Mouse (Mus musculus): ENCODE data around the gene Tent5b. TPM values are rescaled to one million over a fixed set of nuclear protein-coding genes. Genes with fewer than 3 reads are reported as not detected.

The Tent5b gene
- polyA plus RNA-seq (2012; rRNA removed), result 0.40 and 0.86 TPM in 2 replicates

DNA sequence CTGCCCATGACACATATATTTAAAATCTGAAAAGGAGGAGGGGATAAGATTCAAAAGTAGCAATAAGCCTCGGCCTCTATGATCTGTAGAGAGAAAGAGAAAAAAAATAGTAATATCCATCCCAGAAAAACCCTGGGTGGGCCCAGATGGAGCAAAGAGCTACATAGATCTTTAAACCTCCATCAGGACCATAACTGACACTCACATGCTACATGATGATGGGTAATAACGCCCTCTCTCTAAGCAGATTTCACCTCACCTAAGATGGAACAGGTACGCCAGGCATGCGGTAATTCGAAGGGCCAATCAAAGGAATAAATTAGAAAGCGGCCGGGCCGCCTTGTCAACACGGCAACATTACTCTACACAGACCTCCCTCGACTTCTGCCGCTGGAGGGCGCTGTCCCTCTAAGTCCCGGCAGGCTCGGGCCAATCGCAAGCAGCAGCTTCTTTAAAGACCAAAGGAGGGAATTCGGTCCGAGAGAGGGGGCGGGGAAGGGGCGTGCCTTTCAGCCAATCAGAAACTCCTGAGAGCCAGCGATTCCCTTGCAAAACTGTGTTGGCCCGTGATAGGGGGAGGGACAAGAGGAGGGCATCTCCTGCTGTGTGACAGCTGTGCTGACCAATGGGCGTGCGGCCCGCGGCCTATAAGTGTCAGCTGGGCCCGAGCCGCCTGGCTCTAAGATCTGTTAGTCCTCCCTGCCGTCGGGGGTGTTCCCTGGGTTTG lies at the start of gene Tent5b:
TSS of gene Tent5b (plus strand) at position 675 of the 727 bp plus-strand sequence.
- no peak for TF ChIP-seq POLR2A (IDR thresholded peaks at IDR 0.05; ENCODE audit: control insufficient read depth, extremely low read depth, insufficient read depth, low read length, poor library complexity)
- TF ChIP-seq CTCF (IDR thresholded peaks at IDR 0.05; ENCODE audit: borderline replicate concordance, control insufficient read depth, extremely low read depth, insufficient read depth, low read length, poor library complexity), result peak; percentile 89; the same call in 1 of the 2 replicates
- 8% methylated on average over 29 of the region's 29 CpGs for WGBS
- peaks cover 13% of the 10 kb centered on the region; the same call in 1 of the 2 replicates for H3K27me3 ChIP-seq (ENCODE audit: control insufficient read depth, insufficient read depth, low read length)
- no peak within 1 kb of the TSS for H3K27ac ChIP-seq (ENCODE audit: control insufficient read depth, insufficient read depth, low read length)
- peak within 1 kb of the TSS; percentile 35 for H3K4me3 ChIP-seq (ENCODE audit: control insufficient read depth, insufficient read depth, low read length)
- no peaks in the 10 kb centered on the region for H3K36me3 ChIP-seq (ENCODE audit: control insufficient read depth, insufficient read depth, low read length)
- DNase-seq, result peak; percentile 93
- H3K4me1 ChIP-seq (replicated peaks; ENCODE audit: control insufficient read depth, insufficient read depth, low read length), result peaks cover 11% of the 10 kb centered on the region

DNA sequence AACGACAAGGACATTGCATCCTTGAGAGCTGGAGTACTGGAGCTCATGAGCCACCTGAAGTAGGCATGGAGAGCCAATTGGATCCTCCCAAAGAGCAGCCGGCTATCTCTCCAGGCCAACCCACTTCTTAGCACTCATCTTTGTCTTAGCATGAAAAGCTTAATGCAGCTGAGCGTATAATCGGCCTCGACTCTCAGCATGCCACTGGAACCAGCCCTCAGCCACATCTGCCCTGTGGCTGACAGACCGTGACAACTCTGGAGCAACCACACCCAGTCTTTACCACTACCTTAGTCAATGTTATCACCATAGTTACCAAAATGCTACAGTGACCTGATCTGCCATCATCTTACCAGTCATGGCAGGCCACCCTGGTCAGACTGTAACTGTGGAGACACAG lies 48.4 kb upstream of the Tent5b start:
- no peak for DNase-seq
- no peaks in the 10 kb centered on the region for H3K27me3 ChIP-seq (ENCODE audit: control insufficient read depth, insufficient read depth, low read length)
- no peaks in the 10 kb centered on the region for H3K4me1 ChIP-seq (replicated peaks; ENCODE audit: control insufficient read depth, insufficient read depth, low read length)
- no peaks in the 10 kb centered on the region for H3K36me3 ChIP-seq (ENCODE audit: control insufficient read depth, insufficient read depth, low read length)
- H3K4me3 ChIP-seq (ENCODE audit: control insufficient read depth, insufficient read depth, low read length), result no peak overlapping the region
- no peak overlapping the region for H3K27ac ChIP-seq (ENCODE audit: control insufficient read depth, insufficient read depth, low read length)
- whole genome bisulfite sequencing, result 86% methylated on average over 6 of the region's 6 CpGs
- TF ChIP-seq POLR2A (IDR thresholded peaks at IDR 0.05; ENCODE audit: control insufficient read depth, extremely low read depth, insufficient read depth, low read length, poor library complexity) (no peak), CTCF (IDR thresholded peaks at IDR 0.05; ENCODE audit: borderline replicate concordance, control insufficient read depth, extremely low read depth, insufficient read depth, low read length, poor library complexity) (no peak)

DNA sequence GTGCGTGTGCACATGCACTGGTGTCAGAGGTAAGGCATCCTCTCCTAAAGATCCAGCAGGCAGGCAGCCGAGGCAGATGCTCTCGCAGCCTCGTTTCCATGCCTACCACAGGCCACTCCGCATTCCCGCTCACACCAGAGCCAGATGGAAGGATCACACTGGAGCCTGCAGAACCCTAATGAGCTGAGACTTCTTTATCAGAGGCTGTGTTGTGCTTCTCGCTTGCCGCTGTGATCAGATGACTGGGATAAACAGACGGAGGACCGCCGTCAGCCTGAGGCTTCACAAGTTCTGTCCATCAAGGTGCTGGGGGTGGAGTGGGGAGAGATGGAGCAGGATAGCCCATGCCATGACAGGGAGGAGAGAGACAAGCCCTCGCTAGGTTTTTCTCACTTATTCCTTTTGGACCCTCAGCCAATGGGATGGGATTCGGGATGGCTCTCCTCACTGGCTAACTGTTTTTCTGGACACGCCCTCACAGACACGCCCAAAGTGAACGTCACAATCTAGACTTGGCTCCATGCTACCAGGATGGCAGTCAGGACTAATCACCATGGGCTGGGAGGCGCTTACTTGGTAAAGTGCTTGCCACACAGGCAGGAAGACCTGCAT lies 47.3 kb upstream of the Tent5b start:
- no peak for DNase-seq
- no peak overlapping the region for H3K27ac ChIP-seq (ENCODE audit: control insufficient read depth, insufficient read depth, low read length)
- no peaks in the 10 kb centered on the region for H3K27me3 ChIP-seq (ENCODE audit: control insufficient read depth, insufficient read depth, low read length)
- no peaks in the 10 kb centered on the region for H3K4me1 ChIP-seq (replicated peaks; ENCODE audit: control insufficient read depth, insufficient read depth, low read length)
- H3K4me3 ChIP-seq (ENCODE audit: control insufficient read depth, insufficient read depth, low read length), result no peak overlapping the region
- no peaks in the 10 kb centered on the region for H3K36me3 ChIP-seq (ENCODE audit: control insufficient read depth, insufficient read depth, low read length)
- 87% methylated on average over 17 of the region's 17 CpGs for WGBS
- TF ChIP-seq POLR2A (IDR thresholded peaks at IDR 0.05; ENCODE audit: control insufficient read depth, extremely low read depth, insufficient read depth, low read length, poor library complexity), result no peak
- TF ChIP-seq CTCF (IDR thresholded peaks at IDR 0.05; ENCODE audit: borderline replicate concordance, control insufficient read depth, extremely low read depth, insufficient read depth, low read length, poor library complexity), result no peak

DNA sequence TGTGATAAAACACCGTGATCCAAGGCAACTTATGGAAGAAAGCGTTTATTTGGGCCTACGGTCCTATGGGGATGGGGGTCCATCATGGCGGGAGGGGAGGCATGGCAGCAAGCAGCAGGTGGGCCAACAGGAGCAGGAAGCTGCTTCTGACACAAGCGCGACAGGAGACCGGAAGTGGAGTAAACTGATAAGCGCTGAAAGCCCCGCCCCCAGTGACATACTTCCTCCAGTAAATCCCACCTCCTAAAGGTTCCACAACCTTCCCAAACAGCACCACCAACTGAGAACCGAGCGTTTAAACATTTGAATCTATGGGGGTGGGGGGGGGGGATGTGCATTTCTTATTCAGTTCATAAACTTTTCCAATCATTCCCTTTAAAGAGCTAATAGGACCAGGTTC lies 44.0 kb upstream of the Tent5b start:
- Histone ChIP-seq H3K4me3 (ENCODE audit: control insufficient read depth, insufficient read depth, low read length) (no peak overlapping the region), H3K36me3 (ENCODE audit: control insufficient read depth, insufficient read depth, low read length) (no peaks in the 10 kb centered on the region), H3K27me3 (ENCODE audit: control insufficient read depth, insufficient read depth, low read length) (no peaks in the 10 kb centered on the region), H3K4me1 (replicated peaks; ENCODE audit: control insufficient read depth, insufficient read depth, low read length) (peaks cover 16% of the 10 kb centered on the region), H3K27ac (ENCODE audit: control insufficient read depth, insufficient read depth, low read length) (no peak overlapping the region)
- WGBS, result 98% methylated on average over 11 of the region's 11 CpGs
- TF ChIP-seq POLR2A (IDR thresholded peaks at IDR 0.05; ENCODE audit: control insufficient read depth, extremely low read depth, insufficient read depth, low read length, poor library complexity) (no peak), CTCF (IDR thresholded peaks at IDR 0.05; ENCODE audit: borderline replicate concordance, control insufficient read depth, extremely low read depth, insufficient read depth, low read length, poor library complexity) (no peak)
- DNase-seq, result no peak

DNA sequence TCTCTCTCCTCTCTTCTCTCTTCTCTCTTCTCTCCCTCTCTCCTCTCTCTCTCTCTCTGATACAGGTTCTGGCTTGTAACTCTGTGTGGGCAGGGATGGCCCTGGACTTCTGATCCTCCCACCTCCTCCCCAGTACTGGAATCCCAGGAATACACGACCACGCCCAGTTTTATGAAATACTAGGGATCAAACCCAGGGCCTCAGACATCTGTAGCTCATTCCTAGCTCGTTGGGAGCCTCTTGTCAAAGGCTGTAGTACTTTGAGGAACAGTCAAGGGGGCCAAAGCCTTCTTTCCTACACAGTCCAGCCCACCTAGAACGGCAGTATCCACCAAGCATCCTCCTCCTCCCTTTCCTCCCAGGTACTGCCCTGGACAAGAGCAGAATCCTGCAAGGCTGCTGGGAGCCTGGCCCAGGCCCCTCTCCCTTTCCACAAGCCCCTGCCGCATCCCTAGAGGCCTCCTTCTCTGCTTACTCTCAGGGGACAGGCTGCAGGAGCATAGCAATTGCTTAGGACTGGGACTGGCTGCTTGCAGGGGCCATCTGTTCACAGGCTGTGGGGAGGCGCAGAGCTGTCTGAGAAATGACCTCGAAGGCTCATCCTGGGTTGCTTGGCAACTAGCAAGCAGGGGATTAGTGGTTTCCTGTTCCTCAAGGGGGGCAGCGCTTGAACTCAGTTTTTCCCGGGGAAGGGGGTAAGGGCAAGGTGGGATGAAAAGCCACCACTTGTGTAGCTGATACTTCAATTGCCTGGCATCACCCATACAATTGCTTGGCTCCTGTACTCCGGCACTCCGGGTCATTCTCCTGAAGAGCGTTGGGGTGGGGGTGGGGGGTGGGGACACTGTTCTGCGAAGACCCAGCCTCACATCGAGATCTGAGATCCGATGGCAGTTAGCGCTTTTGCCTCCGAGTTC lies 40.2 kb upstream of the Tent5b start:
- H3K4me3 ChIP-seq (ENCODE audit: control insufficient read depth, insufficient read depth, low read length), result no peak overlapping the region
- WGBS, result 13% methylated on average over 17 of the region's 17 CpGs
- H3K27ac ChIP-seq (ENCODE audit: control insufficient read depth, insufficient read depth, low read length), result no peak overlapping the region
- H3K27me3 ChIP-seq (ENCODE audit: control insufficient read depth, insufficient read depth, low read length), result no peaks in the 10 kb centered on the region
- H3K4me1 ChIP-seq (replicated peaks; ENCODE audit: control insufficient read depth, insufficient read depth, low read length), result peaks cover 16% of the 10 kb centered on the region
- TF ChIP-seq CTCF (IDR thresholded peaks at IDR 0.05; ENCODE audit: borderline replicate concordance, control insufficient read depth, extremely low read depth, insufficient read depth, low read length, poor library complexity), result no peak
- TF ChIP-seq POLR2A (IDR thresholded peaks at IDR 0.05; ENCODE audit: control insufficient read depth, extremely low read depth, insufficient read depth, low read length, poor library complexity), result no peak
- H3K36me3 ChIP-seq (ENCODE audit: control insufficient read depth, insufficient read depth, low read length), result no peaks in the 10 kb centered on the region
- DNase-seq, result peak; percentile 33

DNA sequence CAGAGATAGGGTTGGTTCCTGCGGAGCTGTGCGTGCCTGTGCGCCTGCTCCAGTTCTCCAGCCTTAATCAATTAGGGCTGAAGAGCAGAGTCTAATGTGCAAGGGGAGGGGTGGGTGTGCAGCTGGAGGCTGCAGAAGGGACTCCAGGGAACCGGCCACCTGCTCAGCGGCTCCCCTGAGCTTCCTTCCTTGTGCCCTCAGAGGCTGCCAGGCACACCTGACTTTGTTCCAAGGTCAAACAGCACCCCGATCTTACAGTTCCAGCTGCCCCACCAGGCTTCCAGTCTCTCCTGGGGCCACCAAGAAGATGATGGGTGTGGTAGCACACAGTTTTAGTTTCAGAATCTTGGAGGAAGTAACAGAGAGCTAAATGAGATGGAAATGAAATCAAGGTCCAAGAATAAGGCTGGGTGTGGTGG lies 39.5 kb upstream of the Tent5b start:
- Histone ChIP-seq H3K27me3 (ENCODE audit: control insufficient read depth, insufficient read depth, low read length) (no peaks in the 10 kb centered on the region), H3K4me1 (replicated peaks; ENCODE audit: control insufficient read depth, insufficient read depth, low read length) (peaks cover 16% of the 10 kb centered on the region), H3K4me3 (ENCODE audit: control insufficient read depth, insufficient read depth, low read length) (no peak overlapping the region), H3K27ac (ENCODE audit: control insufficient read depth, insufficient read depth, low read length) (no peak overlapping the region), H3K36me3 (ENCODE audit: control insufficient read depth, insufficient read depth, low read length) (no peaks in the 10 kb centered on the region)
- TF ChIP-seq POLR2A (IDR thresholded peaks at IDR 0.05; ENCODE audit: control insufficient read depth, extremely low read depth, insufficient read depth, low read length, poor library complexity), result no peak
- no peak for TF ChIP-seq CTCF (IDR thresholded peaks at IDR 0.05; ENCODE audit: borderline replicate concordance, control insufficient read depth, extremely low read depth, insufficient read depth, low read length, poor library complexity)
- DNase-seq, result no peak
- 1% methylated on average over 6 of the region's 6 CpGs for WGBS
